Mouse (Mus musculus): ENCODE results near the gene Tnrc6c. TPM values are rescaled to one million over a fixed set of nuclear protein-coding genes. Genes with fewer than 3 reads are reported as not detected.

Tnrc6c gene
- total RNA-seq, 2 experiments from 2014 or later = 18.6 to 26.3 TPM

DNA sequence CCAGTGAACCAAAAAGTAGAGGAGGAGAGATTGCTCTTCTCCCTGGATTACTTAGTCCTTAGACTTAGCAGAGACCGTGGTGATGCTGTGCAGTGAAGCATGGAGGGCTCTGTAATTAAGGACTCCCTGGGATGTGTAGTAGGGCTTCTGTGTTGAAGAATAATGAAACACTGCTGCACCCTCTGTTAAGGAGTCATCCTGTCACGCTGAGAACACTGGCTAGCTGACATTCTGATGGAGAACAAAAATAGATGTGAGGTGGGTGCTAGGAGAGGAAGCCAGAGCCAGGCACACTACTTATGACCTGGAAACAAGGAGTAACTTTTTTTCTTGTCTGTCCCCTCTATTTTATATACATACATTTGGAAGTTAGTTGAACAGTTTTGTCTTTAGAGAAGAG, 22.6 kb downstream of the Tnrc6c start:
- no peak for DNase-seq

- DNase-seq = no peak
These were observed 23.0 kb downstream of the Tnrc6c start for GRCm38 (mm10) chr11:117677111-117677510.

DNA sequence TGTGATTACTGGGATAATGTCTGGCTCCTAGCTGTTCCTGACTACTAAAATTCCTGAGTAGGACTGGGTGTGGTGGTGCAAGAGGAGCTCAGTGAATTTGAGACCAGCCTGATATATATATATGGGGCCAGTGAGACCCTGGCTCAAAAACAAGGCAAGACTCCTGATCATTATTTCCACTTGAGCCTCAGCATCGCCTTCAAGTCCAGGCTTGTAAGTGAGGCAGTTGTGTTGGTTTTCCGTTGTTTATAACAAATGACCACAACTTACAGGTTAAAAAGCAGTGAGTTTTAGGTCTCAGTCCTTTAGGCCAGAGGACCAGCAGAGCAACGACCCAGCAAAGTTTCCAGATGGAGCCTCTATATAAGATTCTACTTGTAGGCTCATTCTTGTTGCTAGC, 23.5 kb downstream of the Tnrc6c start:
- no peak for DNase-seq

GRCm38 (mm10) chr11:117678155-117678554, 24.1 kb downstream of the Tnrc6c start:
- DNase-seq = no peak

DNA sequence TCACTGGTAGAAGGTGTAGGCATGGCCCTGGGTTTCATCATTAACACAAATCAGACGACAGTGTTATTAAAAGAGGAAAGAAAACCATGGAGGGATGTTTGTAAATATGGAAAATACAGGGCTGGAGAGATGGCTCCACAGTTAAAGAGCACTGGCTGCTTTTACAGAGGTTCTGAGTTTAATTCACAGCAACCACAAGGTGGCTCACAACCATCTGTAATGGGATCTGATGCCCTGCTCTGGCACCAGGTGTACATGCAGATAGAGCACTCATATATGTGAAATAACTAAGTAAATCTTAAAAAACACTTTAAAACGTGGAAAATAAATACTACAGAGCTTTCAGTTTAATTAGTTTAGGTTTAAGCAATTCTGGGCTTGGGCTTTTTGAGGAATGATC, 24.7 kb downstream of the Tnrc6c start:
- peak in 1 of 2 experiments; percentile 32 for DNase-seq

GRCm38 (mm10) chr11:117684640-117685039, 30.6 kb downstream of the Tnrc6c start:
- DNase-seq = no peak

DNA sequence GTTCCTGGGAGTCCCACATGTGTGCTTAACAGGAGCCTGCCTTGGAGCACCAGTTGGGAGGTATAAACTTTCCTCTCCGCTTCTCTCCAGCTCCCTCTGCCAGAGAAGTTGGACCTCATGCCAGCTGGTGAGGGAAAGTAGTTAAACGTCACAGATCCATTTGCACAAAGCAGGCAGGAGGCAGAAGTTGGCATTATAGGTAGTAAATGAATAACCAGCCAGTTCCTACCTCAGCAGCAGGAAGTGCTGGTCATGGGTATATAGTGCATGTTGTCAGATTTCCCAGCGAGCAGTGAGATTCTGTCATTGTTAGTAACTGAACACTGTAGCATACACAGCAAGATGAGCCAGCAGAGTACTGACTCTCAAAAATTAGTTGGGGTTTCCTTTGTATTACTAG, 31.4 kb downstream of the Tnrc6c start:
- DNase-seq = no peak

GRCm38 (mm10) chr11:117686021-117686420, 31.9 kb downstream of the Tnrc6c start:
- no peak for DNase-seq

GRCm38 (mm10) chr11:117688603-117689002, 34.5 kb downstream of the Tnrc6c start:
- DNase-seq = no peak

- DNase-seq = no peak
These were observed 37.2 kb downstream of the Tnrc6c start for GRCm38 (mm10) chr11:117691311-117691710.

- no peak for DNase-seq
These were observed 40.0 kb downstream of the Tnrc6c start for GRCm38 (mm10) chr11:117694050-117694449.

GRCm38 (mm10) chr11:117696585-117696984, 42.5 kb downstream of the Tnrc6c start:
- DNase-seq = no peak

DNA sequence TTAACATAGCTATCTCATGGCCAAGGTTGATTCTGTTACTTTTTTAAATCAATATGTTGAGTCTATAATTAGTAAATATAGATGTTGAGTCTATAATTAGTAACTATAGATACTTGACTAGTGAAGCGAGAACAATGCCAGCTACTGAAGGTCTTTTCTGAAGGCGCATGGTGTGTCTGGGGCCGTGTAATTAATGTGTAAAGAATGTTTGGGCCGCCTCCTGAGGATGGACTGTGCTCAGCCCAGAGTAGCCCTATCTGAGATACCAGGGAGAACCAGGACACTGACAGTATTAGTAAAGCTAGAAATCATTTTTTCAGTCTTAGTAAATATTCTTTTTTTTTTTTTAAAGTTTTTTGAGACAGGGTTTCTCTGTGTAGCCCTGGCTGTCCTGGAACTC, 46.8 kb downstream of the Tnrc6c start:
- DNase-seq = no peak

DNA sequence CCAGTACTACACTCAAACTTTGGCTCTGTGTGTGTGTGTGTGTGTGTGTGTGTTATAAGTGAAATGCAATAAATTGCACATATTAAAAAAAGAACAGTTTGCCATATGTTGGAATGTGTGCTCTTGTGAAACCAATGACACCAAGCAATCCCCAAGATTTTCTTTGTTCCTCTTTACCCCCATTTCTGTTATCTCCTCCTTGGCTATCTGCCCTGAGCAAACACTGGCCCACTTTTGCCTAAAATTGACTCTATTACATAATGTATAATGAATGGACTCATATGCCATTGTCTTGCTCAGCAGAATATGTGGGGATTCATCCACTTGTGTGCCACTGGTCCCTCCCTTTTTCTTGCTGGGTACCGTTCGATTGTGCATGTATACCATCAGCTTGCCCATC, 52.2 kb downstream of the Tnrc6c start:
- no peak for DNase-seq

- no peak for DNase-seq
These were observed 53.1 kb downstream of the Tnrc6c start for GRCm38 (mm10) chr11:117707238-117707637.

DNA sequence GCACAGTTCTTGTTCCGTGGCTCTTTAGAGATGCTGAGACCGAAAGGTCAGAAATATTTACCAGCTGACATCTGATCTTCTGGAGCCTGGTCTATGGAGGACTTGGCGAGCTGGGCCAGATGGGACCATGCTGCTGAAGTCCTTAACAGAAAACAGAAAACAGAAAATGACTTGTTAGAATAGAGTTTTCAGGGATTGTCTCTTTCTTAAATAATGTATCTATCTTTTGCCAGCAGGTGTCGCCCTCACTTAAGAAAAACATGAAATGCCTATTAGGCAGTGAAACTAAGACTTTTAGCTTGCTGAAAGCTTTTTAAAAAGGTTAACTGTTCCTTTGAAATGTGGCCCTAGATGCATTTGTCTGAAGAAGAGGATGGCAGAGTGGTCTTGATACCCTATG, 55.2 kb downstream of the Tnrc6c start:
- DNase-seq = peak; percentile 60 to 66

DNA sequence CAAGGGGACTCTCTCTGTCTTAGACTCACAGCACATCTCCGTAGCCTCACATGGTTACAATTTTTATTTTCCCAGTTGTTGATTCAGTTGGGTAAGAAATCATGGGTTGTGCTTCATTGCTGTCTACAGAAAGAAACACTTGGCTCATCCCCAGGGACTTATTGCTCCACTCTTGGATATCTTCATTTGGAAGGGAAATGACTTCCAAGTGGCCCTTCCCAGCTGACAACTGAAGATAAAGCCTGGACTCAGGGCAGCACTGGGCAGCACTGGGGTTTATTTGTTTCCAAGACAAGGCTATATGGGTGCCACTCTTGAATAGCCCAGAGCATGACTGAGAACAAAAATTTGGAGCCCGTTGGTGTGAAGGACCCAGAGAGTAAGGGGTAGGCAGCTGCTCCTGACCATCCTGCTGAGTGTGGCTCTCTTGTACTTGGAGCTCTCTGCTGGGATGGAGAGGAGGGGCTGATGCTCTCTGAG, 56.8 kb downstream of the Tnrc6c start:
- DNase-seq = peak; percentile 28

GRCm38 (mm10) chr11:117712065-117712464, 58.0 kb downstream of the Tnrc6c start:
- DNase-seq = no peak

GRCm38 (mm10) chr11:117713375-117713774, 59.3 kb downstream of the Tnrc6c start:
- DNase-seq = no peak

DNA sequence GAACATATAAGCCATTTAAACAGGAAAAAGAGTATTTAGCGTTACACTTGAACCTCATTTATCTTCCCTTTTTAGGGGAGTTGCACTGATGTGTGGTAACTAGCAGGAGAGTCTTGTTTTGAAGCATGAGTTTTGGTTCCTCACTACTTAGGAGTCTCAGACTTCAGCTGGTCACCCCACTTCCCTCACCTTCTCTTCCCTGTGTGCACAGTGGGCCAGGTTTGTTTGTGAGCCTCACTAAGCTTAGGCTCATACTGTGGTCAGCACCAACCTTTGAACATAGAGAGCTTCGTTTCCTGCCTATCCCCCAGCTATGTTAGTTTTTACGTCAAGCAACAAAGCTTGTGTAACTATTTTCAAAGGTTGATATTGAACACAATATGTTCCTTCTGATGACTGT, 64.7 kb downstream of the Tnrc6c start:
- DNase-seq = no peak

DNA sequence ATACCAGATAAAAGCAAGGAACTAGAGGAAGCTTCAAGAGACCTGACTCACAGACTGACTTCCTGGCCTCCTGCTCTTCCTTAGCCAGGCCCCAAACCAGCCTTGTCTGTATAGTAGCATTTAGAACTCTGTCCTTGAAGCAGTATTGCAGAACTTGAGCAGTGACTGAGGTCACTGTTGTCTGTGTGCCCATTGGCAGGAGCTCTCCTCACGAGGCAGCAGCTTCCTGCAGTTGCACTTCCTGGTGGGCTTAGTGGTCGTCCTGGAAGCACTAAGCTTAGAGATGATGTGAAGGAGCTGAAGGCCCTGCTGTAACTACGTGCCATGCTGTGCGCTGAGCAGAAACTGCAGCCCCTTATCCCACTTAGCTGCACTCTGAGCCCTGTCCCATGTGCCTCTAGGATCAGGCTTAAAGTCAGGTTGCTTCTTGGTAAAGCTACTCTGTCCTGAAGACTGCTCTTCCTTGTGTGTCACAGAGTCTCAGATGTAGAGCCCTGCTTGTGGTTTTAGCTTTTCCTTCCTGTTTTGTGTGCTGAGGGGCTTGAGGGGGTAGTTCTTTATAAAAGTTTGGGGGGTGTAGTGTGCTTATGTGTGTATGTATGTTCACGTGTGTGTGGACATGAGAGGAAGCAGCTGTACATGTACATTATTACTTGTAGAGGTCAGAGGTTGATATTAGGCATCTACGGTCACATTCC, 70.7 kb downstream of the Tnrc6c start:
- DNase-seq = peak; percentile 46 to 50

DNA sequence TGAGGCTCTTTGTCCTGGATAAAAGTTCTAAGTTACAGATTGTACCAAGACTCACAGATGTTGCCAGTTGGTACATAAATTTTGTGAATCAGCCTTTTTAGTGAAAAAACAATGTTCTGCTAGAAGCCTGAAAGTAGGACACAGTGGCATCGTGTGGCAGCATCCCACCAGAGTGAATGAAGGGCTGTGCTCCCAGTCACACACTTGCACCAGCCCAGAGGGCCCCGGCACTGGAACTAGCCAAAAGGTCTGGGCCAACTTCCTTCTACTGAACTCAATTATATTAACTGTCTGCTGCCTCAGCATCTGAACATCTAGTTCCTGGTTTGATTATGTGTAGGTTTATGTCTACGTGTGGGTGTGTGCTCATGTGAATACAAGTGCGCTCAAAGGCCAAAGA, 72.9 kb downstream of the Tnrc6c start:
- no peak for DNase-seq

DNA sequence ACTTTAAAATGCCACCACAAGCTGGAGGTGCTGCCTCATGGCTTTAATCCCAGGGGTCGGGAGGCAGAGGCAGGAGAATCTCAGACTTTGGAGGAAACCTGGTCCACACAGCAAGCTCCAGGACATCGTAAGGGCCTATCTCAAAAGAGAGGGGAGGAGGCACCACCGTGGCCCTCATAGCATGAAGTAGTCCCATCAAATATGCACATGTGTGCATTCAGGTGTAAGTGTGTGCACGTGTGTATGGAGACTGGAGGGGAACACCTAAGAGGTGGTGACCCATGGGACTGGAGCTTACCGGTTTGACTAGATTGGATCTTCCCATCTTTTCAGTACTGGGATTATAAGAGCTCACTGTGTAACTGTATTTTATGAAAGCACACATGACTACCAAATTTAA, 74.2 kb downstream of the Tnrc6c start:
- DNase-seq = no peak

- peak in 1 of 2 experiments; percentile 38 for DNase-seq
These were observed 74.8 kb downstream of the Tnrc6c start for GRCm38 (mm10) chr11:117728841-117729240.
